Mouse (Mus musculus) thymus, postnatal 36 days (tissue): ENCODE measurements around the gene Wnt1.
"Not testable (repeated sequence)": the region's sequence is repeated elsewhere in the genome, so short reads cannot be mapped to it uniquely, and the experiment has no call there.

Experiments
- DNase-seq, 2 experiments: peaks; one replicate each; pipeline ENCODE4 v3.0.0; 2022; ENCODE audit warnings: mixed read lengths in 2 of 2

Gene Wnt1

DNA sequence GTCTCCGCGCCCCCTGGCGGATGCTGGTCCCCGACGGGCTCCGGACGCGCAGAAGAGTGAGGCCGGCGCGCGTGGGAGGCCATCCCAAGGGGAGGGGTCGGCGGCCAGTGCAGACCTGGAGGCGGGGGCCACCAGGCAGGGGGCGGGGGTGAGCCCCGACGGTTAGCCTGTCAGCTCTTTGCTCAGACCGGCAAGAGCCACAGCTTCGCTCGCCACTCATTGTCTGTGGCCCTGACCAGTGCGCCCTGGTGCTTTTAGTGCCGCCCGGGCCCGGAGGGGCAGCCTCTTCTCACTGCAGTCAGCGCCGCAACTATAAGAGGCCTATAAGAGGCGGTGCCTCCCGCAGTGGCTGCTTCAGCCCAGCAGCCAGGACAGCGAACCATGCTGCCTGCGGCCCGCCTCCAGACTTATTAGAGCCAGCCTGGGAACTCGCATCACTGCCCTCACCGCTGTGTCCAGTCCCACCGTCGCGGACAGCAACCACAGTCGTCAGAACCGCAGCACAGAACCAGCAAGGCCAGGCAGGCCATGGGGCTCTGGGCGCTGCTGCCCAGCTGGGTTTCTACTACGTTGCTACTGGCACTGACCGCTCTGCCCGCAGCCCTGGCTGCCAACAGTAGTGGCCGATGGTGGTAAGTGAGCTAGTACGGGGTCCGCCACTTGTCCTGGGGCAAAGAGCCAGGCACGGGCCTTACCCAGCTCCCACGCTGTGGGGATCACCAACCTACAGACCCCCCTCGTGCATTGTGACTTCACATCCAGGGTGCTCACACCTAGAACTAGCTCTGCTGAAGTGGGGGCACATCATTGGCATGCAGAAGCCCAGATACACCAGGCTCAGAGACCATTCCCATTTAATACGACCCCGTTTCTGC, at the start of gene Wnt1:
Gene Wnt1 (plus strand): TSS at position 197 of the 875 bp plus-strand sequence.
- DNase-seq, result peak; percentile 69 to 72

DNA sequence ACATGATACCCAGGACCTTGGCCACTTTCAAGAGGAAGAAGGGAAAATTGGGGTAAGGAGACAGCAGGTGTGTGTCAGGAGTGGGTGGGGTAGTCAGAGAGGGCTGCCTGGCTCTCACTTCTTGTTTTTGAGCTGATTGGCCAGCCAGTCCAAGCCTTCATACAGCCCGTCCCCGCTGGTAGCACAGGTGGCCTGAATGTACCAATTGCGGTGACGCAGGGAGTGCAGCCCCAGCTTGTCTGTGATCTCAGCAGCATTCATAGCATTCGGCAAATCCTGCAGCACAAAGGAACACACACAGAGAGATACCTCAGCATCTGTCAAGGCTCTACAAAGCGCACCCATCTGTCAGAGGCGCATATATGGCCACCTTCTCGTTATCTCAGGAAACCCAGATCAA, 49.4 kb upstream of the Wnt1 start:
- DNase-seq, result no peak

DNA sequence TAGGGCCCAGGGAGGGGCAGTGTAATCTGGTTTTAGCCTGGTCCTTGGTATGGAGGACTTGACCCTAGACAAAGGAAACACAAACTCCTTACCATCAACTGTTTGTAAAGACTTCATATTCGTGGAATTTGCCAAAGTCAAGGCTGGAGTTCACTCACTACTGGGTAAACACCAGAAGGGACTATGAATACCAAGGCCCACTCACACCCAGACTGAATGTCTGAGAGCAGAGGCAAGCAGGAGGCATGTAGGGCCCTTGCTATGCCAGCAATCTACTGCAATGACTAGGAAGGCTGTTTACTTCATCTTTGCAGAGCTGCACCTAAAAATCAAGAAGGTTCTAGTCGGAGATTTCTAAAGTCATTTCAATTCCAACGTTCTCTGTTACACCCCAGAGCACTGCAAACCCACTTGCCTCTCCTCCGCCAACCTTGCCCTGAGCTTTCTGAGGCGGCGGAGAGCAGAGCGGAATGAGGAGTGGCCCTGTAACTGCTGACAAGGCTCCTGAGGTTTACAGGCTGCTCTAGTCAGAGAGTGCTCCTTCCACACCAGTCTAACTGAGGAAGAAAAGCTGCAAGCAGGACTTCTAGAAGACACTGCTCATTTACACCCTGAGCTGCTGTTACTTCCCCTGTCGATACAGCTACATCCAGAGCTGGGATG, 46.8 kb upstream of the Wnt1 start:
- DNase-seq, result no peak

GRCm38 (mm10) chr15:98743863-98744262, 45.8 kb upstream of the Wnt1 start:
- not testable (repeated sequence) for DNase-seq

DNA sequence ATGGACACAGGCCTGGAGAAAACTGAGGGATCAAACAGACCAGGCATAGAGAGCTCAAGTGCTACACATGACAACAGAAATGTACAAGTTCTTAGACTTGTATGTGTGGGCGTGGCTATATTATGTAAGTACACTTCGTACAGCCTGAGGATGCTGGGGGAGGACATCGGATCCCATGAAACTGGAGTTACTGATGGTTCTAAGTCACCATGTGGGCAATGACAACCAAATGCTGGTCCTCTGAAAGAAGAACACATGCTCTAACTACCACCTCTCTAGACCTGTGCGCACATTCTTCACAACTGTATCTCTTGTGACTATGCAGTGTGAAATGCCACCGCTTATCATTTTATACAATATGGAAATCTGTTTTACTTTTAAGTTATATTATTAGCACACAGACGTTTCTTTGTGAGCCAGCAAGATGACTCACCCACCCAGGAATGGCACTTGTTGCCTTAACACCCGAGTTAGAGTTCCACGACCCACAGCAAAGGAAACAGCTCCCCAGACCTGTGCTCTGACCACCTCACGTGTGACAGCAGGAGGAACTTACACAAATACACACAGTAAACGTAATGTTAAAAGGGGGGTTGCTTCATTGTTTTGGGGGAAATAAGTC, 43.2 kb upstream of the Wnt1 start:
- no peak for DNase-seq

DNA sequence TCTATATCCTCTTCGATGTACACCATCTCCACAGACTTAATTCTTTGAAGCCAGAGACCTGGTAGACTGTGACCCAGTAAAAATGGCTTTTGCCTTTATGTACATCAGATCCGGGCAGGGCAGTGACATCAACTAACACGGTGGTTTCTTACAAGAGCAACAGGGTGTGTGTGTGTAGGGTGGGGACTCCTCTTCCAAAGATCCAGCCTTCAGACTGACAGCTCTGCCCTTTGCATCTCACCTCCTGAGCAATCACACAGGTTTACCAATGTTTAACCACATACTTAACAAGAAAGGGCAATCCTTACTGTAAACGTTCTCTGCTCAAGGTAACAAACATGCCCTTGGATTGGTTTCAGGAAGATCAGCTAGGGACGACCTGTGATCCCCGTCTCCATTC, 42.4 kb upstream of the Wnt1 start:
- DNase-seq, result no peak

DNA sequence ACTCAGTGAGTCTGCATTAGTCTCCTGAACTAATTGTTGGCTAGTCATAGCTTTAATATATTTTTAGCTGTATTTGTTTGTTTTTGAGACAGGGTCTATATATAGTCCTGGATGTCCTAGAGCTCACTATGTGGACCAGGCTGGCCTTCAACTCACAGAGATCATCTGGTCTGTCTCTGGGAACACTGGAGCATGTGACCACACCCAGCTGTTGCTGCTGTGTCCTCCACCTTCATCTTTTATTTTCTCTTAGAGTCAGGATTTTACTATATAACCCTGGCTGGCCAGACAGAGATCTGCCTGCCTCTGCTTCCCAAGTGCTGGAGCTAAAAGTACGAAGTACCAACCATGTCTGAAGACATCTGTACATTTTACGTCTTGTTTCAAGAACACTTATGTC, 40.6 kb upstream of the Wnt1 start:
- no peak for DNase-seq

- DNase-seq, result no peak
Measured at GRCm38 (mm10) chr15:98753021-98753423, 36.6 kb upstream of the Wnt1 start.

DNA sequence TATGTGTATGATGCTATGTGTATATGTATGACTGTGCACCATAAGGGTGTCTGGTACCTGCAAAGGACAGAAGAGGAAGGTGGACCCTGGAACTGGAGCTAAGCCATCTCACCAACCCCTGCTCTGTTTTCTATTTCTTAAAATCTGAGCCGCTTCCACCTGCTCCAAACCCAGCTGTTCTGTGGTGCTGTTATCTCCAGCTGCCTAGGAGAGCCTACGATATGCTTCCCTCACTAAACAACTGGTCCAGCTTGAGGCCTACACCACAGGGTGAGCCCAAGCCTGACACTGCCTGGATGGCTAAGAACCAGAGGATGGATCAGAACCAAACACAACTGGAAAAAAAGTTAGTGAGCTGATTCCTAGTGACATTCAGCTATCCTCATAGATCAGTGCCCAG, 35.5 kb upstream of the Wnt1 start:
- no peak for DNase-seq

- DNase-seq, result peak; percentile 81 to 88
Measured at GRCm38 (mm10) chr15:98762201-98762621, 27.4 kb upstream of the Wnt1 start.

- DNase-seq, result peak; percentile 98 to 99
Measured at GRCm38 (mm10) chr15:98762670-98763529, 26.8 kb upstream of the Wnt1 start, which contains the start of gene Arf3. TSS of gene Arf3 (minus strand) at chr15:98763214.

DNA sequence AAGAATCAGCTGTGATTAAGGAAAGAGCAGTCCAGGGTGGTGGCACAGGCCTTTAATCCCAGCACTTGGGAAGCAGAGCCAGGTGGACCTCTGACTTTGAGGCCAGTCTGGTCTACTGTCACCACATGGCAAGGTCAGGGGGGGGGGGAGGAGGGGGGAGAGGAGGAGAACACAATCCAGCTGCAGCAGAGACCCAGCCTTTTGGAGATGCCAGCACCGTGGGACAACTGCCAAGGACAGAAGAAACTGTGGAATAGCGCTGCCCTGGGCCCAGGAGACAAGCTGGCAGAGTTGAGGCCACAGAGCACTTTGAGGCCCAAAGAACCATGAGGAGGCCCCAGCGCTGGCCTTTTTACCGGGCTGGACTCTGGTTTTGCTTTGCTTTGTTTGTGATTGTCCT, 23.7 kb upstream of the Wnt1 start:
- DNase-seq, result no peak

DNA sequence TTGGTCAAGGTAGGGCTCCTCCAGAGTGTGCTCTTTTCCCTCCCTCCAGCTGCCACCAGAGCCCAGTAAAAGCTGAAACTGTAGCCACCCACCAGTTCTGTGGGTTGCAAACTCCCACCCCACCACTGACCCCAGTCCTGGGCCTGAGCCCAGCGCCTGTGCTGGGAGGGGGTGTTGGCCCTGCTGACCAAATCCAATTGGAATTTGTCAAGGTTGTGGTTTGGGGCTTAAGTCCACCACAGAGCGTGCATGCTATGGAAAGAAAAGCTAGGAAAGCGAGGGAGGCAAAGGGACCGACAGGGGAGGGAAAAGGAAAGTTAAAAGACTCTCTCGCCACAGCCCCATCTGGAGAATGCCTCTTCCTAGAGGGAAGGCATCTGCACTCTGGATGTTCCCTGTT, 21.4 kb upstream of the Wnt1 start:
- no peak for DNase-seq

GRCm38 (mm10) chr15:98771813-98772425, 17.7 kb upstream of the Wnt1 start:
- DNase-seq, result no peak

- DNase-seq, result peak; percentile 67 to 73
Measured at GRCm38 (mm10) chr15:98772511-98773211, 17.0 kb upstream of the Wnt1 start.

DNA sequence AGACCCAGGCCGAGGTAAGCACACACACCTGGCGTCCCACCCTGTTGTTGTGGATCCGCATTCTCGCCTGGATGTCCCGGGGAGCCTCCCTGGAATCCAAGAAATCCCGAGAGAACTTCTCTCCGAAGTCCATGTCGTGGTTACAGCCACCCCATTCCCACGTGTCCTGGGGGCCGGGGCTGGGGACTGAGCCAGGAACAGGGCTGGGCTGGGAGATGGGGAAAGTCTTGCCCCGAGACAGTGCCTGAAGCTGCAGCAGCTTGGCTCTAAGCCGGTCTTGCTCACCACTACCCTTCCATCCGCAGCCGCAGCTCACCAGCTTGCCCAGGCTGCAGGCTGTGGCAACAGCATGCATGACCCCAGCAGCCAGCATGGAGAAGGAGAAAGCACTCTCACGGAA, 15.6 kb upstream of the Wnt1 start:
- no peak for DNase-seq

DNA sequence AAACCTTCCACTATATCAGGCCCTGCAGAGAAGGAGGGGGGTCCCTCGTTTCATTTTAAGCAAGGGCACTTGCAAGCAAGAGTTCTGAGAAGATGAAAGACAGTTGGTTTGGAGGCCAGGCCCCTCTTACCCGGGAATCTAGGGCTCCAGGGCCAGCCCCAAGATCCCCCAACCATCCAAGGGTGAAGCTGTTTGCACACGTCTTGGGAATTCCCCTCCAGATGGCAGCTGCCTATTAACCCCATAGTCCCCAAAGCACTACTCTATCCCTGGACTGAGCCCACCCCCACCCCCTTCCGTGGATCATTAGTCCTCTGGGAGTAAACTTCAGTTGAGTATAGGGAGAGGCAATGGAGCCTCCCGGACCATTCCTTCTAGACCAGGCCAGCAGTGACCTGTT, 14.1 kb upstream of the Wnt1 start:
- DNase-seq, result no peak

DNA sequence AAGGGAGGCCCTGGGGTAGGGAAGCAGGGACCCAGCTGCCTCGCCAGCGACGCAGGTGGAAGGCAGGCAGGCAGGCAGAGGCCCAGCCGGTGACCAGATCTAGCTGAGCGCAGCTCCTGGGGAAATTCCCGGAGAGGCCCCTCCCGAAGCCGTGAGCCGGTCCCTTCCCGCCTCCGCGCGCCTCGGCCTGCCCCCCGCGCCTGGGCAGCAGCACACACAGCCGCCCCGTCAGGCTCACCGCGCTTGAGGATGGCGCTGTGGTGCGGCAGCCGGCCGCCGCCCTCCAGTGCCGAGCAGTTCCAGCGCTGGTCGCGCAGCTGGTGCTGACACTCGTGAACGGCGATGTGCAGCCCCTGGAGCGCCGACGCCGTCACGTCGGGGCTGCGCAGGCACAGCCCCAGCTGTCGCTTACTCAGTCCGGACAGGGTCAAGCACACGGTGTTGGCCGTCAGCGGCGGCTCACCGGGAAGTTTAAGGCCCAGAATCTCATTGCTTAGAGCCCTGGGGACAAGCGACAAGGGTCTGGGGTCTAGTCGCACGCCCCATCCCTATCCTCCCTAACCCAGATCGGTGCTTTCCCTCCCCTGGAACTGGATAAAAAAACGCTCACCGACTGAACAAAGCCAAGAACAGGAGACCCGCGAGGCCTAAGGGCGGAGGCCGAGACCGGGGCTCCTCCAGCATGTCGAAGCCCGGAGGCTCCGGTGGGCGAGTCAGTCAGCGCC, 13.2 kb upstream of the Wnt1 start:
- DNase-seq, result peak; percentile 33 to 49

GRCm38 (mm10) chr15:98777005-98777616, 12.5 kb upstream of the Wnt1 start:
- DNase-seq, result no peak

GRCm38 (mm10) chr15:98777762-98778161, 11.9 kb upstream of the Wnt1 start, which contains the start of gene Wnt10b:
TSS of gene Wnt10b (minus strand) at chr15:98778150.
- DNase-seq, result peak in 1 of 2 experiments; percentile 34
